Mouse (Mus musculus) right cerebral cortex, postnatal 36 days (tissue): ENCODE measurements around the gene Piezo1.

Source experiments
- DNase-seq, 2 experiments: peaks; one replicate each; pipeline ENCODE4 v3.0.0; 2022; ENCODE audit warnings: low spot score in 2 of 2, mixed read lengths in 1 of 2

Gene Piezo1

GRCm38 (mm10) chr8:122569996-122570395 is 18.9 kb upstream of the Piezo1 start:
- DNase-seq, result no peak

GRCm38 (mm10) chr8:122569329-122569728 is 18.2 kb upstream of the Piezo1 start:
- DNase-seq, result no peak

- DNase-seq, result no peak
Observed at GRCm38 (mm10) chr8:122568881-122569309, 17.8 kb upstream of the Piezo1 start.

GRCm38 (mm10) chr8:122568109-122568504 is 17.0 kb upstream of the Piezo1 start:
- DNase-seq, result no peak

GRCm38 (mm10) chr8:122567361-122568108 is 16.4 kb upstream of the Piezo1 start, which contains the start of gene Cdt1:
TSS of gene Cdt1 (plus strand) at chr8:122568015.
- DNase-seq, result peak; percentile 90 to 92

GRCm38 (mm10) chr8:122566766-122567165 is 15.6 kb upstream of the Piezo1 start:
- no peak for DNase-seq

- DNase-seq, result no peak
Observed at GRCm38 (mm10) chr8:122564363-122565352, 13.5 kb upstream of the Piezo1 start.

- DNase-seq, result no peak
Observed at GRCm38 (mm10) chr8:122561199-122561598, 10.1 kb upstream of the Piezo1 start.

GRCm38 (mm10) chr8:122558671-122559349 is 7.7 kb upstream of the Piezo1 start:
- DNase-seq, result no peak

GRCm38 (mm10) chr8:122557248-122558038 is 6.3 kb upstream of the Piezo1 start:
- DNase-seq, result no peak

- no peak for DNase-seq
Observed at GRCm38 (mm10) chr8:122556030-122557009, 5.2 kb upstream of the Piezo1 start.

GRCm38 (mm10) chr8:122554786-122555185 is 3.7 kb upstream of the Piezo1 start:
- peak; percentile 62 to 68 for DNase-seq

GRCm38 (mm10) chr8:122550995-122551264 is 199 bp downstream of the Piezo1 start:
- DNase-seq, result no peak

- DNase-seq, result no peak
Observed at GRCm38 (mm10) chr8:122550234-122550994, 715 bp downstream of the Piezo1 start.

- no peak for DNase-seq
Observed at GRCm38 (mm10) chr8:122548891-122549439, 2.2 kb downstream of the Piezo1 start.

GRCm38 (mm10) chr8:122548331-122548730 is 2.8 kb downstream of the Piezo1 start:
- no peak for DNase-seq

GRCm38 (mm10) chr8:122547815-122548214 is 3.3 kb downstream of the Piezo1 start:
- no peak for DNase-seq

- no peak for DNase-seq
Observed at GRCm38 (mm10) chr8:122546811-122547453, 4.2 kb downstream of the Piezo1 start.
